Mouse (Mus musculus) bone marrow, adult 2 months (tissue): ENCODE measurements around the gene Ccdc153. TPM values are rescaled to one million over a fixed set of nuclear protein-coding genes. Genes with fewer than 3 reads are reported as not detected.

Experiments
- H3K27ac ChIP-seq: fragments of 200-500 bp; 2 replicates; pipeline ENCODE4 v1.5.1; 2012; ENCODE audit warnings: low read depth, mild to moderate bottlenecking, control low read depth, inconsistent platforms, low read length; ENCODE audit not compliant: control insufficient read depth, poor library complexity, insufficient read depth
- H3K4me1 ChIP-seq: fragments of 200-500 bp; 2 replicates; pipeline ENCODE4 v1.6.1; 2011; ENCODE audit warnings: low read length; ENCODE audit not compliant: control insufficient read depth, insufficient read depth
- H3K4me3 ChIP-seq: fragments of 200-500 bp; replicated peaks from 2 replicates; pipeline ENCODE3; 2011; ENCODE audit warnings: mild to moderate bottlenecking, low read depth, low read length, control low read depth; ENCODE audit not compliant: control insufficient read depth
- CTCF ChIP-seq: fragments of 200-500 bp; IDR thresholded peaks from 2 replicates; pipeline ENCODE4 v1.5.1; 2011; ENCODE audit warnings: low read length, control low read depth; ENCODE audit not compliant: control insufficient read depth, insufficient read depth
- POLR2A ChIP-seq: fragments of 200-500 bp; IDR thresholded peaks from 2 replicates; pipeline ENCODE4 v1.6.1; 2011; ENCODE audit warnings: low read depth, mild to moderate bottlenecking, control low read depth, low read length, borderline replicate concordance; ENCODE audit not compliant: control insufficient read depth
- WGBS: fragments of 180-500 bp; shearing (Covaris S2); methylation state at CpG from one replicate; pipeline ENCODE4 v1.1.7; 2018; 5-methylcytosine and 5-hydroxymethylcytosine counted together
- polyA plus RNA-seq: library from polyadenylated mRNA; stranded (reverse); fragments of >200 nt; gene quantifications from 2 replicates; pipeline ENCODE4 v1.2.4, GENCODE M21; 2011; ENCODE audit warnings: low replicate concordance; ENCODE audit not compliant: missing spikeins, insufficient read depth, insufficient read length

Ccdc153 gene
- polyA plus RNA-seq, 1 experiment, result 1.4 TPM

GRCm38 (mm10) chr9:44259014-44259413 lies 18.5 kb downstream of the Ccdc153 start:
- H3K4me1 ChIP-seq, result peaks cover 11% of the 10 kb centered on the region
- TF ChIP-seq POLR2A, result no peak
- no peak for TF ChIP-seq CTCF
- 42% methylated on average over 10 of the region's 10 CpGs for WGBS
- peak overlapping the region; percentile 88 for H3K27ac ChIP-seq
- H3K4me3 ChIP-seq, result no peak overlapping the region

GRCm38 (mm10) chr9:44261388-44261787 lies 20.9 kb downstream of the Ccdc153 start:
- 83% methylated on average over 14 of the region's 14 CpGs for WGBS
- Histone ChIP-seq H3K4me3 (no peak overlapping the region), H3K27ac (no peak overlapping the region), H3K4me1 (peaks cover 7% of the 10 kb centered on the region)
- TF ChIP-seq CTCF (no peak), POLR2A (no peak)

GRCm38 (mm10) chr9:44266478-44267226 lies 26.2 kb downstream of the Ccdc153 start:
- 46% methylated on average over 8 of the region's 8 CpGs for WGBS
- peaks cover 2% of the 10 kb centered on the region for H3K4me1 ChIP-seq
- H3K27ac ChIP-seq, result peak overlapping the region; percentile 98
- TF ChIP-seq POLR2A (no peak), CTCF (no peak)
- peak overlapping the region; percentile 67 for H3K4me3 ChIP-seq

GRCm38 (mm10) chr9:44267319-44268026 lies 27.0 kb downstream of the Ccdc153 start:
- 5% methylated on average over 23 of the region's 23 CpGs for WGBS
- peak overlapping the region; percentile 98 for H3K27ac ChIP-seq
- TF ChIP-seq POLR2A (no peak), CTCF (no peak)

GRCm38 (mm10) chr9:44268027-44268360 lies 27.5 kb downstream of the Ccdc153 start:
- Histone ChIP-seq H3K4me3 (peak overlapping the region; percentile 67), H3K27ac (peak overlapping the region; percentile 98)
- 1% methylated on average over 28 of the region's 28 CpGs for WGBS

More at GRCm38 (mm10) chr9:44267319-44268026, 27.0 kb downstream of the Ccdc153 start:
- Histone ChIP-seq H3K4me1 (peaks cover 2% of the 10 kb centered on the region), H3K4me3 (peak overlapping the region; percentile 67)

GRCm38 (mm10) chr9:44268432-44268831 lies 28.0 kb downstream of the Ccdc153 start, which contains the start of gene Nlrx1:
Nlrx1 (minus strand) TSS chr9:44268599.
- TF ChIP-seq POLR2A (no peak), CTCF (0 out of 2 replicates have a peak, but pooled peaks have one; percentile 4)
- H3K4me3 ChIP-seq, result peak within 1 kb of the TSS; percentile 67
- H3K27ac ChIP-seq, result peak within 1 kb of the TSS; percentile 98
- H3K4me1 ChIP-seq, result peaks cover 2% of the 10 kb centered on the region
- 4% methylated on average over 6 of the region's 6 CpGs for WGBS

More at GRCm38 (mm10) chr9:44268027-44268360, 27.5 kb downstream of the Ccdc153 start:
- peak; percentile 62; the same call in 1 of the 2 replicates for TF ChIP-seq POLR2A
- TF ChIP-seq CTCF, result peak; percentile 81
- H3K4me1 ChIP-seq, result peaks cover 2% of the 10 kb centered on the region

- peak; percentile 30 for TF ChIP-seq CTCF
- TF ChIP-seq POLR2A, result no peak
- no peak overlapping the region for H3K4me3 ChIP-seq
- H3K4me1 ChIP-seq, result peaks cover 2% of the 10 kb centered on the region
- H3K27ac ChIP-seq, result peak overlapping the region; percentile 98; the same call in 1 of the 2 replicates
- WGBS, result 77% methylated on average over 3 of the region's 3 CpGs
These were observed 28.6 kb downstream of the Ccdc153 start for GRCm38 (mm10) chr9:44269077-44269476.

GRCm38 (mm10) chr9:44269973-44270372 lies 29.5 kb downstream of the Ccdc153 start:
- TF ChIP-seq POLR2A, result no peak
- no peak for TF ChIP-seq CTCF
- 90% methylated on average over 4 of the region's 4 CpGs for WGBS
- Histone ChIP-seq H3K4me1 (peaks cover 2% of the 10 kb centered on the region), H3K27ac (no peak overlapping the region), H3K4me3 (no peak overlapping the region)
